Mouse (Mus musculus) embryonic facial prominence, embryonic 14.5 days (tissue): ENCODE results near the gene Gm20696. TPM values are rescaled to one million over a fixed set of nuclear protein-coding genes. Genes with fewer than 3 reads are reported as not detected.

Experiments used
- ATAC-seq: fragments of 200-750 bp; cut with Nextera tagmentation; 2 replicates; pipeline ENCODE4 v1.8.0; 2017; ENCODE audit warnings: low read depth, moderate number of reproducible peaks, moderate TSS enrichment
- DNase-seq: peaks from one replicate; pipeline ENCODE4 v3.0.0-alpha.2; 2015; ENCODE audit warnings: low spot score
- H3K27ac ChIP-seq: fragments of 300-500 bp; sonication (generic); replicated peaks from 2 replicates; pipeline ENCODE4 v1.5.1; 2014; ENCODE audit warnings: low read depth, mild to moderate bottlenecking, low read length, moderate library complexity
- H3K27me3 ChIP-seq: fragments of 300-500 bp; sonication (generic); replicated peaks from 2 replicates; pipeline ENCODE4 v1.6.1; 2014; ENCODE audit warnings: low read length; ENCODE audit not compliant: control insufficient read depth, insufficient read depth
- H3K36me3 ChIP-seq: fragments of 300-500 bp; sonication (generic); 2 replicates; pipeline ENCODE4 v1.6.1; 2014; ENCODE audit warnings: low read length, mixed read lengths; ENCODE audit not compliant: control insufficient read depth, insufficient read depth
- H3K4me1 ChIP-seq: fragments of 300-500 bp; sonication (generic); 2 replicates; pipeline ENCODE4 v1.6.1; 2014; ENCODE audit warnings: antibody characterized with exemption, low read length; ENCODE audit not compliant: control insufficient read depth, insufficient read depth
- H3K4me2 ChIP-seq: fragments of 300-500 bp; sonication (generic); 2 replicates; pipeline ENCODE4 v1.6.1; 2014; ENCODE audit warnings: low read depth, mild to moderate bottlenecking, low read length, moderate library complexity, mixed read lengths
- H3K4me3 ChIP-seq: fragments of 300-500 bp; sonication (generic); 2 replicates; pipeline ENCODE4 v1.5.1; 2014; ENCODE audit warnings: low read depth, mild to moderate bottlenecking, low read length
- H3K9ac ChIP-seq: fragments of 300-500 bp; sonication (generic); 2 replicates; pipeline ENCODE4 v1.6.1; 2014; ENCODE audit warnings: low read depth, mild to moderate bottlenecking, low read length, moderate library complexity, mixed read lengths
- H3K9me3 ChIP-seq: fragments of 300-500 bp; sonication (generic); 2 replicates; pipeline ENCODE4 v1.6.1; 2016; ENCODE audit warnings: low read length; ENCODE audit not compliant: control insufficient read depth
- WGBS: fragments of 180-500 bp; shearing (Covaris S2); extraction: QIAGEN DNeasy Blood & Tissue Kit; methylation state at CpG from one replicate; pipeline ENCODE4 v1.1.7; 2014; 5-methylcytosine and 5-hydroxymethylcytosine counted together
- polyA plus RNA-seq: library from polyadenylated mRNA; unstranded; fragments of >200 nt; fragmentation: Nextera tagmentation; extraction: Ambion mirVana; gene quantifications from 2 replicates; pipeline ENCODE4 v1.2.1, GENCODE M21; 2014

Gm20696 gene
- polyA plus RNA-seq, 1 experiment from 2014 or later = 3.0 TPM

DNA sequence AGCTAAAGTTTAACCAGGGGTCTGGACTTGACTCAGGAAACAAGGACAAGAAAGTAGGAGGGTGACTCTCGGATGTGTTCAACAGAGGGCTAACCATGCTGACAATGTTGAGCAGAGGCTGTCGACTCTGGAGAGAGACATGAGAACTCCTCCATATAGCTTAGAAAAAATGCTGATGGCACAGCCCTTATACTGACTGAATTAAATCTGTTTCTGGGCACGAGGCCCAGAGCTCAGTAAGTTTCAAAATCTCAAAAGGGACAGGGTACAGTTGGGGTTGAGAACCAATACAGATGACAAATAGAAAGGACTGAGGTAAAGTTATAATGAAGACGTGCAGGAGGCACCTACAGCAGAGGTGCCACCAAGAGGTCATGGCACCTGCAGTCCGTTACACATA, 386.0 kb downstream of the Gm20696 start:
- peaks cover 3% of the 10 kb centered on the region for H3K4me1 ChIP-seq
- H3K4me3 ChIP-seq = no peak overlapping the region
- no peaks in the 10 kb centered on the region for H3K36me3 ChIP-seq
- DNase-seq = no peak
- no peaks in the 10 kb centered on the region for H3K27me3 ChIP-seq
- ATAC-seq = no peak
- H3K9ac ChIP-seq = no peak overlapping the region
- H3K9me3 ChIP-seq = no peaks in the 10 kb centered on the region
- H3K4me2 ChIP-seq = no peak overlapping the region
- 69% methylated on average over 5 of the region's 5 CpGs for WGBS
- no peak overlapping the region for H3K27ac ChIP-seq

DNA sequence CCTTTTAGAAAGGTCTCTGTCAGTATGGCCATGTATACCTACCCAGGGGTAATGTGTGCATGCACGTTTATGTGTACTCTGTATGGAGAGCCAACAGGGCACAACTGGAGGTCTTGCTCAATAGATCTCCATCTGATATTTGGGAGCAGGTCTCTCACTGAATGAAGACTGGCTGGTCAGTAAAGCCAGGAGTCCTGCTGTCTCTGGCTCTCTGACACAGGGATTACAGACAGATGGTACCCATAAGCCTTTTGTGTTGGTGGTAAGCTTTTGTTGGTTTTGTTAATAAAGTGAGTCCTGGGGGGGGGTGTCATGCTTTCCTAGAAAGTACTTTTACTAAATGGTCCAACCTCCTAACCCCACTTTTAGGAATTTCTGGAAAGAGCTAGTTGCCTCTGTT, 389.3 kb downstream of the Gm20696 start:
- Histone ChIP-seq H3K4me1 (no peaks in the 10 kb centered on the region), H3K36me3 (no peaks in the 10 kb centered on the region), H3K27ac (no peak overlapping the region), H3K9ac (no peak overlapping the region), H3K27me3 (no peaks in the 10 kb centered on the region), H3K9me3 (no peaks in the 10 kb centered on the region), H3K4me2 (no peak overlapping the region), H3K4me3 (no peak overlapping the region)
- no peak for DNase-seq
- no peak for ATAC-seq
- 93% methylated on average over 1 of the region's 1 CpGs for WGBS

DNA sequence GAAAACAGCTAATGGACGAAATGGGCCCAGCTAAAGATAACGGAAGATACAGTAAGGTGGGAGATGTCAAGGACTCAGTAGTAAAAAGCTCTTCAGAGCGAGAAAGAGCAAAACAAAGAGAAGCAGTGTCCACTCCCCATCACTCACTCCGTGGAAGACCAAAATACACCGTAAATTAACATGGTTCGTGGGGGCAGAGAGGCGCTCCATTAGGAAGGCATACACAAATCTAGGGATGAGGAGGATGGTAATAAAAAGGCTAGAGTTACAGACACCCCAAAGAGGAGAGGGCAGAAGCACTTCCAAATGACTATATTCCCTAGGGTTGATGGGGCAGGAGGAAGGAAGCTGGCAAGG, 390.3 kb downstream of the Gm20696 start:
- Histone ChIP-seq H3K4me1 (peaks cover under 1% of the 10 kb centered on the region; the same call in 1 of the 2 replicates), H3K9ac (no peak overlapping the region), H3K4me3 (no peak overlapping the region), H3K27me3 (no peaks in the 10 kb centered on the region), H3K27ac (no peak overlapping the region), H3K36me3 (no peaks in the 10 kb centered on the region), H3K4me2 (no peak overlapping the region), H3K9me3 (no peaks in the 10 kb centered on the region)
- WGBS = 69% methylated on average over 7 of the region's 7 CpGs
- no peak for DNase-seq
- no peak for ATAC-seq

DNA sequence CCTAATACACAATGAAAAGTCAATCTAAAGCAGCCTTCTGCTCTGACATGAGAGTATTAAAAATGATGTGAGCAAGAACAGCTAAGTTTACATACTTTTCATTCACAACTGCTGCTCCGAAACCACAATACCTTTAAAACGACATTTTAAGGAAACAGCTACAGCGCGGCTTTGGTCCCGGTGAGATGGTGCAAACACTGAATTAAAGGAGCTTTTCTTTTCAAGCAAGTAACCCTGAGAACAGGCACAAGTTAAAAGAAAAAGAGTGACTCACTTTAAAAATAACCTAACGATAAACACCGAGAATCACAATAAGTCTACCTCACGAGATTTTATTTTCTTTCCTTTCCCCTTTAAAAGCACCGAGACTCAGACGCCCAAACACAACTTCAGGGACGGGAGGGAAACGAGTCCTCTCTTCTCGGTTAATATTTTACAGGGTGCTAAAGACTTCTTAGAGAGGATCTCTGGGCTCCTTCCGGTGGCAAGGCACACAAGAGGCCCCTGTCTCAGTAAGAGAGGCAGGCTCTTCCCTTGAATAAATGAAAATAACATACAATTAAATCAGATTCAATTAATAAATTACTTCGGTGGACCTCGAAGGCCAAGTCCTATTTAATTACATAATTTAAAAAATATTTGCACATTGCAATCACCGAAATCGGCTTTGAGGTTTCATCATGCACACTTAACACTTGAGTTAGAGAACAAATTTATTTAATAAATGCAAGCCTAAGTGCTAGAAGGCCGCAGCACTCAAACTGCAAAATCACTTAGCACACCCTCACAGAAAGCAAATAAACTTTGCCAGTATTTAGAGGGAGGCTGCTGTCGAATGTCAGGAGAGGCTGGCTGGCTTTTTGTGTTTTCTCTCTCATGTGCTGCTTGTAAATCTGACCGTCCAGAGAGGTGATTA, 391.0 kb downstream of the Gm20696 start:
- H3K36me3 ChIP-seq = no peaks in the 10 kb centered on the region
- no peak overlapping the region for H3K9ac ChIP-seq
- DNase-seq (no peak), ATAC-seq (no peak)
- no peak overlapping the region; the same call in 1 of the 2 replicates for H3K4me2 ChIP-seq
- no peak overlapping the region for H3K4me3 ChIP-seq
- H3K27ac ChIP-seq = no peak overlapping the region
- no peaks in the 10 kb centered on the region for H3K9me3 ChIP-seq
- no peaks in the 10 kb centered on the region for H3K27me3 ChIP-seq
- WGBS = 39% methylated on average over 21 of the region's 21 CpGs
- peaks cover 7% of the 10 kb centered on the region; the same call in 1 of the 2 replicates for H3K4me1 ChIP-seq

DNA sequence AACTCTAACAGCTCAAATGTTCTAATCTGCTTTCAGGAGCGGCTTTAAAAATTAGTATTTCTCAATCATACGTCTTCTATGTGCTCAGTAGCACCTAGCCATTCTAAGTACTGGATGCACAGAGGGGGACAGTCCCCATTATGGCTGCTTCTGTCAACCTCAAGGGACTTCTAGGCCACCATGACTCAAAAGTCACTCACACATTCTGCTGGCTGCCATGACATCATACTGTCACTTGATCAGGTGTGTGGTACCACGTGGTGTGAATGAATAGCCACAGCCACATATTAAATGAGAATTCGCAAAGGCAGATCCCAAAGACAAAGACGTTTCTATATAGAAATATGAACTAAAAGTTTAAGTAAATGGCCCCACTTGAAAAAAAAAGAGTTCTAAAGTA, 391.9 kb downstream of the Gm20696 start:
- Histone ChIP-seq H3K27me3 (no peaks in the 10 kb centered on the region), H3K36me3 (no peaks in the 10 kb centered on the region), H3K27ac (no peak overlapping the region), H3K4me2 (no peak overlapping the region), H3K4me3 (no peak overlapping the region), H3K4me1 (peaks cover 15% of the 10 kb centered on the region; the same call in 1 of the 2 replicates), H3K9me3 (no peaks in the 10 kb centered on the region), H3K9ac (no peak overlapping the region)
- WGBS = 81% methylated on average over 5 of the region's 5 CpGs
- ATAC-seq (no peak), DNase-seq (no peak)

DNA sequence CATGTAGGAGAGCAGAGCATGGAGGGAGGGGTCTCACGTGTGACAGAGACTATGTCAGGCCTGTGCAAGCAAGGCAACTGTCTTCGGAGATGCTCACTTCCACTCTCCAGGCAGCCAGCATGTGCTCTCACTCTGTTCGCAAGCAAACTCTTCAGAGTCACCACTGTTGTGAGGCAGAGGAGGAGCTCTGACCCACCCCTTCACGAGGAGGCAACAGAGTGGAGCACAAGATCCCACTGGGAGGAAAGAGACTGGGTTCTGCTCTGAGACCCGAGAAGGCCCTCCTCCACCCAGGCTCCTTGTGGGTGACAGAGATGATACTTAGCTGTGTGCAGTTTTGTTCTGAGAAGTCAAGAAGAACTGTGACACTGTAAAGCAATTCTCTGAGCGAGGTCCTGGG, 392.4 kb downstream of the Gm20696 start:
- Histone ChIP-seq H3K9me3 (no peaks in the 10 kb centered on the region), H3K4me3 (no peak overlapping the region), H3K9ac (no peak overlapping the region), H3K4me2 (no peak overlapping the region), H3K36me3 (no peaks in the 10 kb centered on the region), H3K27me3 (no peaks in the 10 kb centered on the region), H3K4me1 (peaks cover 15% of the 10 kb centered on the region; the same call in 1 of the 2 replicates), H3K27ac (no peak overlapping the region)
- 68% methylated on average over 6 of the region's 6 CpGs for WGBS
- ATAC-seq (no peak), DNase-seq (no peak)

DNA sequence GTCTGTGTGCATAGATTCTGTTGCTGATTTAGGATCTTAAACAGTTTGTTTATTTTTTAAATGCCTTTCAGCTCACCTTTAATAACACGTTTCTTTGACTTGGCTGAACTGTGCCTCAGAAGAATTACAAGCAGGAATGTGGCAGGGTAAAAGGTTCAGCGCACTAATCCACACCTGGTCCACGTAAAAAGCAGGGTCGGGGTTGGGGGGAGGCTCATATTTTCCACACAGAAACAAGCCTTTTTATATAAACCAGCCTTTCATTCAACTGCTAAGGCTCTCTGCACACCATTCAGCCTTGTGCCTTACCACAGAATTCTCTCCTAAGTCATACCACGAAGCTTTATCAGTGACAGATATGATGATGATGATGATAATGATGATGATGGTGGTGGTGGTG, 393.4 kb downstream of the Gm20696 start:
- Histone ChIP-seq H3K4me1 (peaks cover 15% of the 10 kb centered on the region; the same call in 1 of the 2 replicates), H3K36me3 (no peaks in the 10 kb centered on the region), H3K27ac (no peak overlapping the region), H3K4me2 (no peak overlapping the region), H3K4me3 (no peak overlapping the region), H3K9me3 (no peaks in the 10 kb centered on the region), H3K27me3 (no peaks in the 10 kb centered on the region), H3K9ac (no peak overlapping the region)
- no peak for ATAC-seq
- DNase-seq = no peak
- 41% methylated on average over 5 of the region's 5 CpGs for WGBS

DNA sequence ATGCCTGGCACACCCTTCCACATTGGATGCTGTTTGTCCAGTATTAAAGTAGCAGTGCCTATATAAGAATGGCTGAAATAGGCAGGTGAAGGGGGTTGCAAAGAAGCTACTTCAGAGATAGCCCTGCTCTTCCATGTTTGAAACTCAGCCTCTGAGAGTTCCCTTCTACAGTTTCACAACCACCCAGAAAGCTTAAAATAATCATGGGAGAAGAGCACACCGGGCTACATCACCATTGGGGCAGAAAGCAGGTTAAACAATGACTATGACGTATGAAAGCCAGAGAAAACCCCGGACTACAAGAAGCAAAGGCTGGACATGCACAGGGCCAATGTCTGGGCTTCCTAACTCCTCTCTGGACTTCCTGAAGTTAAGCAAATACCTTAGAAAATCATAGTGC, 394.4 kb downstream of the Gm20696 start:
- no peaks in the 10 kb centered on the region for H3K36me3 ChIP-seq
- H3K9ac ChIP-seq = no peak overlapping the region
- no peak overlapping the region for H3K27ac ChIP-seq
- DNase-seq = no peak
- H3K4me1 ChIP-seq = peaks cover 15% of the 10 kb centered on the region; the same call in 1 of the 2 replicates
- no peak overlapping the region for H3K4me2 ChIP-seq
- no peaks in the 10 kb centered on the region for H3K27me3 ChIP-seq
- H3K4me3 ChIP-seq = no peak overlapping the region
- H3K9me3 ChIP-seq = no peaks in the 10 kb centered on the region
- WGBS = 83% methylated on average over 3 of the region's 3 CpGs
- no peak for ATAC-seq

DNA sequence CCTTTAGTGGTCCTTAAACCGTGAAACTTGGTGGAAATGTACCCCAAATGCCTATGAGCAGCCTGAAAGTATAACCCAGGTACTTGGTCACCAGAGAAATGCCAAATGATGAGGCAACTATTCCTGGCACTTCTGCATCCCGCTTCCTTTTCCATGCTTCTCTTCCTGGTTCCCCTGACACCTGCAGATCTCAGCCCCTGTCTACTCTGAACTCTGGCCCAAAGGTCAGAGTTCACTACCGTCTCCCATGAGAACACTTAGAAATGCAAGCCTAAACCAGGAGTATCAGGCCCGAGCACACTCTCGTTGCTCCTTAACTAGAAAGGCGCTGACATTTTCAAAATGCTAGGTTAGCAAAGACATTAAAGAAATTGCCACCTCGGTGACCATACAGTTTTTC, 394.9 kb downstream of the Gm20696 start:
- DNase-seq (no peak), ATAC-seq (no peak)
- WGBS = 65% methylated on average over 7 of the region's 7 CpGs
- no peaks in the 10 kb centered on the region for H3K27me3 ChIP-seq
- peaks cover 15% of the 10 kb centered on the region; the same call in 1 of the 2 replicates for H3K4me1 ChIP-seq
- no peaks in the 10 kb centered on the region for H3K36me3 ChIP-seq
- no peak overlapping the region for H3K4me2 ChIP-seq
- H3K4me3 ChIP-seq = no peak overlapping the region
- H3K27ac ChIP-seq = no peak overlapping the region
- H3K9me3 ChIP-seq = no peaks in the 10 kb centered on the region
- H3K9ac ChIP-seq = no peak overlapping the region
